Mouse (Mus musculus) kidney, adult 9 months (tissue): ENCODE data around the gene Gm20517.
A peak's percentile ranks its signal among the peaks of the same experiment; 100 is the strongest.

Experiments
- DNase-seq: peaks from one replicate; pipeline ENCODE4 v3.0.0; 2022

Gm20517 gene

GRCm38 (mm10) chr17:47682836-47683235 is 71.4 kb downstream of the Gm20517 start:
- no peak for DNase-seq

- DNase-seq, result peak; percentile 97
Observed at GRCm38 (mm10) chr17:47687409-47688343, 76.3 kb downstream of the Gm20517 start.

- DNase-seq, result no peak
Observed at GRCm38 (mm10) chr17:47688344-47688607, 76.9 kb downstream of the Gm20517 start, which contains the start of gene Tomm6. Tomm6 (minus strand) TSS chr17:47688386.

GRCm38 (mm10) chr17:47688608-47689575 is 77.5 kb downstream of the Gm20517 start, which contains the start of gene Frs3:
Frs3 (plus strand) TSS chr17:47689030.
- DNase-seq, result peak; percentile 50

- no peak for DNase-seq
Observed at GRCm38 (mm10) chr17:47689894-47690293, 78.5 kb downstream of the Gm20517 start.

GRCm38 (mm10) chr17:47691650-47692049 is 80.3 kb downstream of the Gm20517 start:
- DNase-seq, result no peak

GRCm38 (mm10) chr17:47693671-47694441 is 82.5 kb downstream of the Gm20517 start:
- DNase-seq, result no peak

GRCm38 (mm10) chr17:47694442-47694502 is 82.9 kb downstream of the Gm20517 start, which contains the start of gene Gm21981:
Gm21981 (minus strand) TSS chr17:47694455.
- DNase-seq, result no peak

GRCm38 (mm10) chr17:47694503-47695336 is 83.3 kb downstream of the Gm20517 start, which contains the start of gene Prickle4:
Prickle4 (minus strand) TSS chr17:47694736.
- peak; percentile 98 for DNase-seq

- no peak for DNase-seq
Observed at GRCm38 (mm10) chr17:47695337-47695710, 83.9 kb downstream of the Gm20517 start.

GRCm38 (mm10) chr17:47698156-47698555 is 86.8 kb downstream of the Gm20517 start:
- peak; percentile 92 for DNase-seq

- DNase-seq, result peak; percentile 70
Observed at GRCm38 (mm10) chr17:47699055-47699454, 87.7 kb downstream of the Gm20517 start.

- DNase-seq, result no peak
Observed at GRCm38 (mm10) chr17:47701793-47702192, 90.4 kb downstream of the Gm20517 start.

GRCm38 (mm10) chr17:47702548-47703345 is 91.4 kb downstream of the Gm20517 start:
- no peak for DNase-seq

GRCm38 (mm10) chr17:47703556-47703955 is 92.2 kb downstream of the Gm20517 start:
- DNase-seq, result no peak

- DNase-seq, result peak; percentile 29
Observed at GRCm38 (mm10) chr17:47704692-47705091, 93.3 kb downstream of the Gm20517 start.

GRCm38 (mm10) chr17:47706196-47706595 is 94.8 kb downstream of the Gm20517 start:
- no peak for DNase-seq

- peak; percentile 65 for DNase-seq
Observed at GRCm38 (mm10) chr17:47707961-47708360, 96.6 kb downstream of the Gm20517 start.

- no peak for DNase-seq
Observed at GRCm38 (mm10) chr17:47708972-47709371, 97.6 kb downstream of the Gm20517 start.

- no peak for DNase-seq
Observed at GRCm38 (mm10) chr17:47710036-47710435, 98.6 kb downstream of the Gm20517 start.

- no peak for DNase-seq
Observed at GRCm38 (mm10) chr17:47711883-47712282, 100.5 kb downstream of the Gm20517 start.
